Mouse (Mus musculus): Measurements from ENCODE around the gene B230217C12Rik.
"Not testable (repeated sequence)": the region's sequence is repeated elsewhere in the genome, so short reads cannot be mapped to it uniquely, and the experiment has no call there.

Gene B230217C12Rik

DNA sequence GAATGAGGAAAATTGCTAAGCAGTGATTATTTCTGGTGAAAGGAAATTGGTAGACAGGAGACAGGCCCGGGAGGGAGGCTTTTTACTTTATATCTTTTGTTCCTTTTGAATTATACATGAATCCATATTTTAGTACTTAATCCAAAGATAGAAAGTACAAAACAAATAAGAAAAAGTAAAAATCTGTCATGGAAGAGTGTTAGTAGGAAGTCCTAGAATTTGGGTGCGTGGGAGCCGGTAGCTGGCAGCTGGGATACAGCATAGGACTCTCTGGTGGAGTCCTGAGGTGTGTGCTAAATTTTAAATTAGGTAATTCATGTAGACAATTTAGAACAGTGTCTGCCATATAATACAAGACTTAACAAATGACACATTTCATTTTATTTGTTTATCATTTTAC lies 27.0 kb downstream of the B230217C12Rik start:
- DNase-seq (ENCODE audit: low read depth, low spot score) = no peak

- DNase-seq (ENCODE audit: low read depth, low spot score) = not testable (repeated sequence)
Measured at GRCm38 (mm10) chr11:97872378-97872777, 31.8 kb downstream of the B230217C12Rik start.

- no peak for DNase-seq (ENCODE audit: low read depth, low spot score)
Measured at GRCm38 (mm10) chr11:97874396-97874795, 33.8 kb downstream of the B230217C12Rik start.

DNA sequence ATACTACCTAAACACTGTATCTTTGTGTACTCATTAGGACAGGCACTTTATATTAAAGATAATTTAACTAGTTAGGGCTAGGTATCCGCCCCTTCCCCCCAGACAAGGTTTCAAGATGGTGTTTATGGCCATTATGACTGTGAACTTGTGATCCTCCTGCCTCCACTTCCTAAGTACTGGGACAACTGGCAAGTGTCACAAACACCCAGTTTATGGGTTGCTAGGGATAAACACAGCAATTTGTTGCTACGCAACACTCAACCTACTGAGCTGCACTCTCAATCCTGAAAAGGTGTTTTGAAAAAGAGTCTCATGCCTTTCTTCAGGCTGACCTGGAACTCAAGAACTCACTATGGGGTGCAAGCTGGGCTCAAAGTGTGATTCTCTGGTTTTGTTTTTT lies 36.8 kb downstream of the B230217C12Rik start:
- DNase-seq (ENCODE audit: low read depth, low spot score) = no peak

- DNase-seq (ENCODE audit: low read depth, low spot score) = no peak
Measured at GRCm38 (mm10) chr11:97880362-97880761, 39.8 kb downstream of the B230217C12Rik start.

DNA sequence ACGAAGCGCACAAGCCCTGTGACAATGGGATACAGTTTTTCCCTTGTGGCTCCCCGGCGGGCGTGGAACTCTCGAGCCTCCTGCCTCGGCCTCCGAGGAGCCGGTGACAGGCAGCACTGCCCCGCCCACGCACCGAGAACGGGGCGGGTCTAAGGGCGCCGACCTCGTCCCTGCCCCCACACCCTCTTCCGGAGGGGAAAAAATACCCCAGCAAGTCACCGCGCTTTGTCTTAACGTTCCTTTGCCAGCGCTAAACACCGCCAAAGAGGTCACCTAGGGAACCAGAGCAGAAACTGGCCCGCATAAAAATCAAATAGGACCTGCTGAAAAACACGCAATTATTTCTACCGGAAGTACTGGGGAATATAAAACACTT lies 43.0 kb downstream of the B230217C12Rik start:
- DNase-seq (ENCODE audit: low read depth, low spot score) = no peak

- DNase-seq (ENCODE audit: low read depth, low spot score) = peak; percentile 95
Measured at GRCm38 (mm10) chr11:97883918-97884600, 43.5 kb downstream of the B230217C12Rik start, which contains the start of gene Fbxo47. TSS of gene Fbxo47 (minus strand) at chr11:97884154.

DNA sequence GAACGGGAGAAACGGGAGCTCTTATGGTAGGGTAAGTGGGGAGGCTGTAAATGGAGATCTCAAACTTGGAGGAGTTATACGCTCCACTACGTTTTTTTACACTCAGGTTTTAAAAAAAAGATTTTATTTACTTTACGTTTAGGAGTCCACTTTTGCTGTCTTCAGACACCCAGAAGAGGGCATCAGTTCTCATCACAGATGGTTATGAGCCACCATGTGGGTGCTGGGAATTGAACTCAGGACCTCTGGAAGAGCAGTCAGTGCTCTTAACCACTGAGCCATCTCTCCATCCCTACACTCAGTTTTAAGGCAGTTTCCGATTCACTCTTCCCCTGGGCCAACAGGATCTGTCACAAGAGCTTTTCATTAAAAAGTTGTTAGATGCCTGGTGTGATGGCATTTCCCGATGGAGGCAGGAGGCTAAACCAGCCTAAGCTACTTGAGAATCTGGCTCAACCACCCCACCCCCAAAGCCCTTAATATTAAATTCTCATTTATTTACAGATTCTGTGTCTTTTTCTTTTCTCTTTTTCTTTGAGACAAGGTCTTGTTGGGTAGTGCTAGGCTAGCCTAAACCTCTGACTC lies 44.1 kb downstream of the B230217C12Rik start:
- DNase-seq (ENCODE audit: low read depth, low spot score) = no peak

GRCm38 (mm10) chr11:97885296-97885915 lies 44.8 kb downstream of the B230217C12Rik start:
- no peak for DNase-seq (ENCODE audit: low read depth, low spot score)

DNA sequence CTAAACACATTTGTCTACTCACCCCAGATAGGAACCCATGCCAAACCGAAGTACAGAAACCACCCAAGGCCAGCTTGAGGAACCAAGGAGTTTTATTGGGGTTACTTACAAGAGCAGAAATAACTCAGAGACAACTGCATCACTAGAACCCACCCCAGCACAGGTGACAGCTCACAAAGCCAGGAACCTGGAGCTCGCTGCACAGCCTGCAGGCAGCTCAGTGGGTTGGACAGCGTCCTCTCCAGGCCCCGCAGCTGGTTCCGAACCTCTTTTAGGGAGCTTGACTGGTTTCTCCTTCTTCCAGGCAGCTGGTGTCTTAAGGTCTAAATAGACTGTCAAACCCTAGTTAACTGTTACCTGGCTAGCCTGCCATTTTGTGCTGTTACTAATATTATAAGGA lies 51.2 kb downstream of the B230217C12Rik start:
- DNase-seq (ENCODE audit: low read depth, low spot score) = no peak

All from retina, postnatal 7 days (tissue).